Mouse (Mus musculus) neural tube, embryonic 11.5 days (tissue): ENCODE measurements at regions not wholly inside any gene's neighbourhood (a gene's known extent, or its start where the extent isn't known, plus 50 kb on each side); places are given as distances from the start of the nearest gene placed in this dataset.
"Not testable (repeated sequence)": the region's sequence is repeated elsewhere in the genome, so short reads cannot be mapped to it uniquely, and the experiment has no call there.

Experiments used
- ATAC-seq: fragments of 200-750 bp; cut with Nextera tagmentation; 2 replicates; pipeline ENCODE4 v1.8.0; 2017; ENCODE audit warnings: moderate number of reproducible peaks, mild to moderate bottlenecking, moderate TSS enrichment, moderate library complexity; ENCODE audit not compliant: insufficient read depth, low FRiP score, low TSS enrichment
- DNase-seq: peaks from one replicate; pipeline ENCODE4 v3.0.0-alpha.2; 2015; ENCODE audit warnings: low spot score
- H3K27ac ChIP-seq: fragments of 300-500 bp; sonication (generic); 2 replicates; pipeline ENCODE4 v1.5.1; 2014; ENCODE audit warnings: low read depth, mild to moderate bottlenecking, low read length
- H3K27me3 ChIP-seq: fragments of 300-500 bp; sonication (generic); 2 replicates; pipeline ENCODE4 v1.6.1; 2014; ENCODE audit warnings: mild to moderate bottlenecking, low read length, mixed read lengths; ENCODE audit not compliant: control insufficient read depth, insufficient read depth
- H3K36me3 ChIP-seq: fragments of 300-500 bp; sonication (generic); 2 replicates; pipeline ENCODE4 v1.6.1; 2014; ENCODE audit warnings: mild to moderate bottlenecking, low read length, moderate library complexity, mixed read lengths; ENCODE audit not compliant: control insufficient read depth, insufficient read depth
- H3K4me1 ChIP-seq: fragments of 300-500 bp; sonication (generic); 2 replicates; pipeline ENCODE4 v1.6.1; 2014; ENCODE audit warnings: low read length, mixed read lengths; ENCODE audit not compliant: control insufficient read depth, insufficient read depth
- H3K4me2 ChIP-seq: fragments of 300-500 bp; sonication (generic); 2 replicates; pipeline ENCODE4 v1.6.1; 2014; ENCODE audit warnings: low read depth, mild to moderate bottlenecking, moderate library complexity
- H3K4me3 ChIP-seq: fragments of 300-500 bp; sonication (generic); 2 replicates; pipeline ENCODE4 v1.5.1; 2014; ENCODE audit warnings: low read depth, low read length
- H3K9ac ChIP-seq: fragments of 300-500 bp; sonication (generic); 2 replicates; pipeline ENCODE4 v1.6.1; 2014; ENCODE audit warnings: mild to moderate bottlenecking, low read length
- H3K9me3 ChIP-seq: fragments of 300-500 bp; sonication (generic); 2 replicates; pipeline ENCODE4 v1.6.1; 2016; ENCODE audit warnings: low read length; ENCODE audit not compliant: control insufficient read depth
- WGBS: fragments of 180-500 bp; shearing (Covaris S2); extraction: QIAGEN DNeasy Blood & Tissue Kit; methylation state at CpG from one replicate; pipeline ENCODE4 v1.1.7; 2014; 5-methylcytosine and 5-hydroxymethylcytosine counted together

DNA sequence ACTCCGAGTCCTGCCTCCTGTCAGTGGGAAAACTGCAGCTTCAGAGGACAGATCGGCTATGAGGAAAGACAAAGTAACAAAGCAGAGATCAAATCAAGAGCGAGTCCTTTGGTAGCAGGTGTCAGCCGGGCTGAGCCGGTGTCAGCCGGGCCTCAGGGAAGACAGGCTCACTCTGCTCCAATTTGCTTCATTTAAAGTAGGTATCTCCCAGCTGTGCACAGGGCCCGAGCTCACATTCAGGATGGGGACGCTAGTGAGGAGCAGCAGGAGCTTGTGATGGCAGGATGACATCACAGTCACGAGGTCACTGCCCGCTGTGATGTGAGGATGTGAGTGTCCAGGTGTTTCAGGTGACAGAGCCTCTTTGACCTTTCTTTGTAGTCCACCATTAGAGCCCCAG is 137.8 kb upstream of the Sfswap start:
- H3K36me3 ChIP-seq = no peaks in the 10 kb centered on the region
- no peak overlapping the region for H3K4me3 ChIP-seq
- DNase-seq (no peak), ATAC-seq (no peak)
- H3K27me3 ChIP-seq = no peaks in the 10 kb centered on the region
- H3K9ac ChIP-seq = no peak overlapping the region
- 82% methylated on average over 10 of the region's 10 CpGs for WGBS
- no peaks in the 10 kb centered on the region for H3K4me1 ChIP-seq
- no peaks in the 10 kb centered on the region for H3K9me3 ChIP-seq
- H3K4me2 ChIP-seq = no peak overlapping the region
- H3K27ac ChIP-seq = no peak overlapping the region

DNA sequence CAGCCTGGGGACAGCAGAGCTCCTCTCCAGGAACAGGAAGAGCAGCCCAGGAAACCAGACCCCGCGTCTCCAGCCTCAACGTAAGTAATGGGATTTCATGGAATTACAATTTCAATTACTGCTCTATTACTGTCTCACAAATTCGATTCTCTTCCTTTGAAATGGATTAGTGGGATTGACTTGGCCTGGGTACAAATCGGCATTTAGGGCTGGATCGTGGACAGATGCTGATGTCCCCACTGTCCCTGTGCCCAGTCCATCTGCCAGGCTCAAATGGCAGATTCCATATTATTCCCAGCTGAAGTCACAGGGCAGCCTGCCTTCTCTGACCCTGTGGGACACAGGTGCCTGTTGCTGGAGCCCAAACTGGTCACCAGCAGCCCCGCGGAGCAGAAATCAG is 136.0 kb upstream of the Sfswap start:
- Histone ChIP-seq H3K9ac (no peak overlapping the region), H3K36me3 (no peaks in the 10 kb centered on the region), H3K4me2 (no peak overlapping the region), H3K27ac (no peak overlapping the region), H3K4me1 (no peaks in the 10 kb centered on the region), H3K4me3 (no peak overlapping the region), H3K9me3 (no peaks in the 10 kb centered on the region), H3K27me3 (no peaks in the 10 kb centered on the region)
- ATAC-seq (no peak), DNase-seq (no peak)
- 79% methylated on average over 8 of the region's 8 CpGs for WGBS

GRCm38 (mm10) chr5:129367266-129367665 is 133.8 kb upstream of the Sfswap start:
- ATAC-seq = no peak
- H3K4me1 ChIP-seq = no peaks in the 10 kb centered on the region
- no peaks in the 10 kb centered on the region for H3K9me3 ChIP-seq
- no peak overlapping the region for H3K4me3 ChIP-seq
- WGBS = 84% methylated on average over 13 of the region's 13 CpGs
- no peaks in the 10 kb centered on the region for H3K27me3 ChIP-seq
- no peaks in the 10 kb centered on the region for H3K36me3 ChIP-seq
- H3K27ac ChIP-seq = no peak overlapping the region
- H3K4me2 ChIP-seq = no peak overlapping the region
- no peak overlapping the region for H3K9ac ChIP-seq
- no peak for DNase-seq

DNA sequence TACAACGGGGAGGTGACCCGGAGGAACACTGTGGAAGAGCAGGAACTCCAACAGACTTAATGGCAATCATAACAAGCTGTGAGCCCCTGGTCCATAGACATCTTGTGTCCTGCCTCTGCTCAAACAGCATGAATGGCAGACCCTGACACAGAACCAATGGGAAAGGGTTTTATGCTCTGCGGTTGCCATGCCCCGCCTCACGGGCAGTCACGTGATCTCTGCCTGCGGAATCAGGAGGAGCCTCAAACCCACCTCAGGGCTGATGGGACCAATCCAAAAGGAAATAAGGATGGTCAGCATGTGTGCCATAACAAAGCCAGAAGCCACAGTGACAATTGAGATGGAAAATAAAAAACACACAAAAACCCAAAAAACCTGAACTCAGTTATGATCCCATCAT is 120.2 kb upstream of the Sfswap start:
- Histone ChIP-seq H3K27me3 (no peaks in the 10 kb centered on the region), H3K9me3 (no peaks in the 10 kb centered on the region), H3K4me3 (no peak overlapping the region), H3K27ac (no peak overlapping the region), H3K9ac (no peak overlapping the region), H3K4me1 (no peaks in the 10 kb centered on the region), H3K4me2 (no peak overlapping the region), H3K36me3 (no peaks in the 10 kb centered on the region)
- no peak for DNase-seq
- no peak for ATAC-seq
- WGBS = 92% methylated on average over 7 of the region's 7 CpGs

DNA sequence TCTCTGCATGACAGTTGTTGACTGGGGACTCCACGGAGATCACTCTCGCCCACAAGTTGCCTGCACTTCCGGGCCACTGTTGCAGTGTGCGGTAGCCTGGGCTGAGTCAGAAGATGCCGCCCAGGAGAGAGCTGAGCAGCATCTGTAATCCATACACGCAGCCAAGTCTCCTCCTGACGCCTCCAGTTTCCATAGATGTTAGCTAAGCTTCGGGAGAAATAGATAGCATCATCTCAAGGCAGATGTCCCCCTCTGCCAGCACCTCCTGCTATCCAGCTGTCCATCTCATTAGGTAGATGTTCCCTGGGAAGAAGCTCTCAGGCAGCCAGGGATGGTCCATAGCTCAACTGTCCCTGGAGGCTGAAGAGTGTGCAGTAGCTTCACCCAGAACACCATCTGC is 116.0 kb upstream of the Sfswap start:
- Histone ChIP-seq H3K9me3 (no peaks in the 10 kb centered on the region), H3K4me2 (no peak overlapping the region), H3K36me3 (no peaks in the 10 kb centered on the region), H3K9ac (no peak overlapping the region), H3K4me1 (no peaks in the 10 kb centered on the region), H3K4me3 (no peak overlapping the region), H3K27me3 (no peaks in the 10 kb centered on the region), H3K27ac (no peak overlapping the region)
- no peak for ATAC-seq
- WGBS = 88% methylated on average over 8 of the region's 8 CpGs
- no peak for DNase-seq

GRCm38 (mm10) chr5:129385965-129386643 is 114.9 kb upstream of the Sfswap start:
- H3K4me2 ChIP-seq, H3K27ac ChIP-seq, H3K36me3 ChIP-seq, H3K27me3 ChIP-seq, H3K4me1 ChIP-seq, DNase-seq, H3K9ac ChIP-seq, H3K4me3 ChIP-seq, H3K9me3 ChIP-seq: not testable (repeated sequence)
- WGBS = 67% methylated on average over 2 of the region's 7 CpGs
- ATAC-seq = peak; percentile 88

DNA sequence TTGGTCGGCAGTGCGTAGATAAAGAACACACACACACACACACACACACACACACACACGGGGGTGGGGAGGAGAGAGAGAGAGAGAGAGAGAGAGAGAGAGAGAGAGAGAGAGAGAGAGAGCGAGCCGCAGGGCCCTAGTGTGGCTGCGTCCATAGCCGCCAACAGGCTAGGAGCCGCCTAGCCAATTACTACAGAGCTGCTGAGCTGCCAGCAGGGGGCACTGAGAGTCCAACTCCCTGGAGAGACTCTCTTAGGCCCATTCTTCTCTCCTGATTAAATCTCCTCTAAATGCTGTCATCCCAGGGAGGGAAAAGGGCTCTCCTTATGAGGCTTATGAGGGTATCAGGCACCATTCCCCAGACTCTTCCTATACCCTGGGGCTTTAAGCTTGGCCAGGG is 114.3 kb upstream of the Sfswap start:
- H3K27ac ChIP-seq, H3K4me3 ChIP-seq, H3K9ac ChIP-seq, H3K36me3 ChIP-seq, DNase-seq, H3K27me3 ChIP-seq, H3K4me2 ChIP-seq, H3K9me3 ChIP-seq, H3K4me1 ChIP-seq: not testable (repeated sequence)
- peak; percentile 86 for ATAC-seq
- WGBS = no CpG with 5 or more reads among the region's 8 CpGs

GRCm38 (mm10) chr5:129387301-129387700 is 113.7 kb upstream of the Sfswap start:
- Histone ChIP-seq H3K9ac (no peak overlapping the region), H3K4me1 (no peaks in the 10 kb centered on the region), H3K36me3 (no peaks in the 10 kb centered on the region), H3K9me3 (no peaks in the 10 kb centered on the region), H3K4me2 (no peak overlapping the region), H3K4me3 (no peak overlapping the region), H3K27ac (no peak overlapping the region), H3K27me3 (no peaks in the 10 kb centered on the region)
- ATAC-seq (no peak), DNase-seq (no peak)
- WGBS = 83% methylated on average over 3 of the region's 3 CpGs

GRCm38 (mm10) chr5:129390921-129391371 is 110.1 kb upstream of the Sfswap start:
- WGBS = 67% methylated on average over 4 of the region's 4 CpGs
- Histone ChIP-seq H3K36me3 (no peaks in the 10 kb centered on the region), H3K9ac (no peak overlapping the region), H3K4me1 (no peaks in the 10 kb centered on the region), H3K27ac (no peak overlapping the region), H3K4me2 (no peak overlapping the region), H3K4me3 (no peak overlapping the region), H3K9me3 (no peaks in the 10 kb centered on the region), H3K27me3 (no peaks in the 10 kb centered on the region)
- DNase-seq = no peak
- no peak for ATAC-seq
